Mouse (Mus musculus): ENCODE measurements around the gene Mylk3.

GRCm38 (mm10) chr8:85379142-85379781 lies 6.9 kb downstream of the Mylk3 start:
- TF ChIP-seq GATA1 (IDR thresholded peaks at IDR 0.05; ENCODE audit: borderline replicate concordance, low read length) (no peak), FLI1 (IDR thresholded peaks at IDR 0.05; ENCODE audit: low read length) (no peak)
